Mouse (Mus musculus) ES-E14 (cell line): ENCODE results near the gene Tmem189.

Experiments
- CHD2 ChIP-seq: IDR thresholded peaks from 2 replicates; pipeline ENCODE4 v1.6.1; 2014; ENCODE audit warnings: mild to moderate bottlenecking, low read depth, low read length, inconsistent platforms
- HCFC1 ChIP-seq: IDR thresholded peaks from 2 replicates; pipeline ENCODE4 v1.6.1; 2012; ENCODE audit warnings: low read length, inconsistent platforms, borderline replicate concordance; ENCODE audit not compliant: insufficient read depth
- MAFK ChIP-seq: IDR thresholded peaks from 2 replicates; pipeline ENCODE4 v1.6.1; 2014; ENCODE audit warnings: mild to moderate bottlenecking, low read depth, low read length, inconsistent platforms; ENCODE audit not compliant: insufficient read depth
- ZC3H11A ChIP-seq: IDR thresholded peaks from 2 replicates; pipeline ENCODE4 v1.6.1; 2012; ENCODE audit warnings: low read depth, mild to moderate bottlenecking, inconsistent platforms, low read length, borderline replicate concordance
- ZNF384 ChIP-seq: IDR thresholded peaks from 2 replicates; pipeline ENCODE4 v1.6.1; 2012; ENCODE audit warnings: low read depth, low read length, inconsistent platforms

GRCm38 (mm10) chr2:167710574-167710973 lies 21.0 kb upstream of the Tmem189 start:
- TF ChIP-seq CHD2 (no peak), MAFK (no peak), HCFC1 (no peak), ZC3H11A (no peak), ZNF384 (no peak)
